Mouse (Mus musculus): Measurements from ENCODE around the gene Cd248. TPM values are rescaled to one million over a fixed set of nuclear protein-coding genes. Genes with fewer than 3 reads are reported as not detected.

The Cd248 gene
- polyA plus RNA-seq, 1 experiment from 2014 or later: 7.7 TPM

GRCm38 (mm10) chr19:5069978-5070377 lies 2.1 kb downstream of the Cd248 start:
- H3K36me3 ChIP-seq: no peaks in the 10 kb centered on the region
- peaks cover 71% of the 10 kb centered on the region for H3K4me1 ChIP-seq
- no peak overlapping the region for H3K27ac ChIP-seq
- peak overlapping the region; percentile 92 for H3K4me2 ChIP-seq
- ATAC-seq: no peak
- 0 out of 2 replicates have a peak overlapping the region, but pooled peaks have one; percentile 2 for H3K4me3 ChIP-seq
- H3K27me3 ChIP-seq (replicated peaks): peaks cover 65% of the 10 kb centered on the region
- no peak overlapping the region for H3K9ac ChIP-seq
- H3K9me3 ChIP-seq (replicated peaks): no peaks in the 10 kb centered on the region
- 66% methylated on average over 7 of the region's 7 CpGs for WGBS (ENCODE audit: insufficient replicate concordance)

DNA sequence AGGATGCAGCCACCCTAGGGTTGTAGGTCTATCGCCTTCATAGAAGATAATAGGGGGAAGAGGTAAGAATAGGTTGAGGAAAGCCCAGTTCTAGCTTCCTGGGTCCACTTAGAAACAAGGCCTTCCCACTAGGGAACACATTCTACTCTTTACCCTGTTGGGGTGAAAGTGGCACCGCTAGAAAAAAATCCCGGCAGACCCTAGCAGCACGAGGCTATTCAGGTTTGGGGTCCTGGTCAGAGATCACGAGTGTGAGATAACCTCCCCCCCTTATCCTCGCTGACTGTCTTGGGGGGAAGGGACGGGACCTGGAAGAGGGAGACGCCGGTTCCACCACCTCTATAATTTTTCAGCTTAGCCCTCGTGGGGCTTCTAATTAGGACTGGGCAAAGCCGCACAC lies 3.2 kb downstream of the Cd248 start:
- H3K27ac ChIP-seq: peak overlapping the region; percentile 64
- WGBS (ENCODE audit: insufficient replicate concordance): 14% methylated on average over 11 of the region's 11 CpGs
- H3K27me3 ChIP-seq (replicated peaks): peaks cover 76% of the 10 kb centered on the region
- no peak overlapping the region for H3K9ac ChIP-seq
- peak overlapping the region; percentile 57 for H3K4me3 ChIP-seq
- no peak for ATAC-seq
- H3K4me2 ChIP-seq: peak overlapping the region; percentile 92
- no peaks in the 10 kb centered on the region for H3K36me3 ChIP-seq
- H3K9me3 ChIP-seq (replicated peaks): no peaks in the 10 kb centered on the region
- peaks cover 64% of the 10 kb centered on the region for H3K4me1 ChIP-seq

DNA sequence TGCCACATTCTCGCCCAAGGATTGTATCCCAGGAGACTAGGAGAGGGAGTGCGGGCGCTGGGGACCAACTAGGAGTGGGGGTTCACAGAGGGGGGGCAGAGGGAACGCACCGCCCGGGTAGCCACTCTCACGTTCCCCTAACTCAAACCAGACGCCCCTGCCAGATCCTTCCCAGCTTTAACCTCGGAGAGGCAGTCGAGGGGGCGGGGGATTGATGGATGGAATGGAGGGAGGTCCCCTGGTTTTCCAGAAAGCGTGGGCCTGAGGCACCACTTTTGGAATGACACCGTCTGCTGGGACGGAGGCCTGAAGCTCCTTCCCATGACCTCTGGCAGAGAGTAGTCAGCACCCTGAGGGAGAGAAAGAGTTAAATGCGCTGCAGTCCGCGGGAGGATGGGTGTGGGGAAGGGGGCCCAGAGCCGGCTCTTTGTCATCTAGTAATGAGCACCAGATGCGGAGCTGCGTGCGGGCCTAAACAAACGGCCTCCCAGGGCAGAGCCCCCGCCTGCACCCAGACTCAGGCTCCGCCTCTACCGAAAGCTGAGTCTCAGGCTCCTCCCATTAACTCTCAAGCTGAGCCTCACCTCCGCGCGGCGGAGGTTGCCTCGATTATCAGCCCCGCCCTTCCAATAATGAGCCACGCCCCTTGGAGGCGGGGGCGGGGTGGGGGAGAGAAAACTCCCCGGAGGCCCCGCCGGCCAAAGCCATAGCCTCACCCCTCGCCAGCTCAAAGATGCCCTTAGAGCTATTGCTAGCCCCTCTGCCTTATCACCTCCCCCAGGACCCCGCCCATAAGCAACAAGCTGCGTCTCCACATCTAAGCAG lies 3.9 kb downstream of the Cd248 start:
- H3K27ac ChIP-seq: peak overlapping the region; percentile 64
- WGBS (ENCODE audit: insufficient replicate concordance): 4% methylated on average over 40 of the region's 40 CpGs
- peaks cover 63% of the 10 kb centered on the region for H3K4me1 ChIP-seq
- peaks cover 81% of the 10 kb centered on the region for H3K27me3 ChIP-seq (replicated peaks)
- peak overlapping the region; percentile 54 for H3K9ac ChIP-seq
- no peaks in the 10 kb centered on the region for H3K9me3 ChIP-seq (replicated peaks)
- peak overlapping the region; percentile 92 for H3K4me2 ChIP-seq
- ATAC-seq: peak; percentile 77
- H3K4me3 ChIP-seq: peak overlapping the region; percentile 57
- H3K36me3 ChIP-seq: no peaks in the 10 kb centered on the region

DNA sequence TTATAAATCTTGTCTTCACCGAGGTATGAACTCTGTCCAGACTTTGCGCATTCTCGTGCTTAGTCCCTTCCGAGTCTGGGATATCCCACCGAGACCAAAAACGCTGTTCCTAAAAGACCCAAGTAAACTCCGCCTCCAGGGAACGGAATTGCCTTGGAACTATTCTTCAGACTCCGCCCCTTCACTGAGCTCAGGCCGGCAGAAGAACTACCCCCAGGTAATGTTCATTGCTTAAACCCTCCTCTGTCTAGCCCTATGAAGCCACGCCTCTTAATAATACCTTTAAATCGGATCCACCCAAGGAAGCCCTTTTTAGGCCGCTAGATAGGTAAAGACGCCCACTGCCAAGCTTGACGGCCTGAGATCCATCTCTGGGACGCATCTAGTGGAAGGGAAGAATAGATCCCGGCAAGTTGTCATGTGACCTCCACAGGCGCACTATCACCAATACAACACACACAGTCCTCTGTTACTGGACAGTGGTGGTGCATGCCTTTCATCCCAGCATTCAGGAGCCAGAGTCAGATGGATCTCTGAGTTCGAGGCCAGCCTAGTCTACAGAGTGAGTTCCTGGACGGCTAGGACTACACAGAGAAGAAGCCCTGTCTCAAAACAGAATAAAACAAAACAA lies 4.6 kb downstream of the Cd248 start:
- Histone ChIP-seq H3K4me2 (peak overlapping the region; percentile 92), H3K4me1 (peaks cover 56% of the 10 kb centered on the region), H3K27ac (peak overlapping the region; percentile 64), H3K9me3 (replicated peaks) (no peaks in the 10 kb centered on the region), H3K4me3 (peak overlapping the region; percentile 57), H3K9ac (peak overlapping the region; percentile 54), H3K27me3 (replicated peaks) (peaks cover 74% of the 10 kb centered on the region), H3K36me3 (no peaks in the 10 kb centered on the region)
- peak; percentile 29; the same call in 1 of the 2 replicates for ATAC-seq
- WGBS (ENCODE audit: insufficient replicate concordance): 6% methylated on average over 20 of the region's 20 CpGs

DNA sequence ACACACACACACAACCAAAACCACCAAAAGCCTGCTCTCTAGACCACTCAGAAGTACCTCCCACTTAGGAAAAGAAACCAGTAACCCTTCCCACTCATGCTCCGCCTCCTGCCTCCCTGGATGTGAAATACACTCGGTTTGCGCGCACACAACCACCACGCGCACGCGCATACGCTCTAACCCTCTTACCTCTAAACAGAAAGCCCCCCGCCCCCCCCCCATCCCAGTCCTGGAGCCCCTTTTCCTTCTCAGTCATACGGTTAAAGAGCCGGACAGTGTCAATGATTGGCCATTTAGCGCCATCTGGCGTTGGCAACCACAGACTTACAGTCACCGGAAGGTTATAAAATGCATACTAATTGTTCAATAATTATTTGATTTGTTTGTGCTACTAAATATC lies 5.2 kb downstream of the Cd248 start:
- H3K36me3 ChIP-seq: no peaks in the 10 kb centered on the region
- H3K4me2 ChIP-seq: peak overlapping the region; percentile 92
- peak overlapping the region; percentile 57 for H3K4me3 ChIP-seq
- peaks cover 51% of the 10 kb centered on the region for H3K4me1 ChIP-seq
- ATAC-seq: peak; percentile 3; the same call in 1 of the 2 replicates
- peaks cover 69% of the 10 kb centered on the region for H3K27me3 ChIP-seq (replicated peaks)
- peak overlapping the region; percentile 14; the same call in 1 of the 2 replicates for H3K9ac ChIP-seq
- 2% methylated on average over 15 of the region's 15 CpGs for WGBS (ENCODE audit: insufficient replicate concordance)
- H3K9me3 ChIP-seq (replicated peaks): no peaks in the 10 kb centered on the region
- H3K27ac ChIP-seq: no peak overlapping the region

- ATAC-seq: no peak
- H3K36me3 ChIP-seq: no peaks in the 10 kb centered on the region
Measured at GRCm38 (mm10) chr19:5073518-5073917, 5.6 kb downstream of the Cd248 start.

GRCm38 (mm10) chr19:5079279-5079678 lies 11.4 kb downstream of the Cd248 start:
- no peaks in the 10 kb centered on the region for H3K9me3 ChIP-seq (replicated peaks)
- H3K27me3 ChIP-seq (replicated peaks): peaks cover 81% of the 10 kb centered on the region
- WGBS (ENCODE audit: insufficient replicate concordance): 85% methylated on average over 1 of the region's 1 CpGs

More at GRCm38 (mm10) chr19:5073518-5073917, 5.6 kb downstream of the Cd248 start:
- Histone ChIP-seq H3K4me3 (no peak overlapping the region), H3K4me2 (no peak overlapping the region), H3K9me3 (replicated peaks) (no peaks in the 10 kb centered on the region), H3K27me3 (replicated peaks) (peaks cover 69% of the 10 kb centered on the region), H3K27ac (no peak overlapping the region), H3K4me1 (peaks cover 46% of the 10 kb centered on the region), H3K9ac (no peak overlapping the region)
- 39% methylated on average over 5 of the region's 5 CpGs for WGBS (ENCODE audit: insufficient replicate concordance)

GRCm38 (mm10) chr19:5082005-5082404 lies 14.1 kb downstream of the Cd248 start:
- Histone ChIP-seq H3K36me3 (no peaks in the 10 kb centered on the region), H3K4me2 (no peak overlapping the region), H3K9ac (no peak overlapping the region), H3K9me3 (replicated peaks) (no peaks in the 10 kb centered on the region), H3K4me1 (peaks cover 13% of the 10 kb centered on the region), H3K27me3 (replicated peaks) (peaks cover 84% of the 10 kb centered on the region), H3K4me3 (no peak overlapping the region), H3K27ac (no peak overlapping the region)
- 45% methylated on average over 18 of the region's 18 CpGs for WGBS (ENCODE audit: insufficient replicate concordance)
- ATAC-seq: no peak

More at GRCm38 (mm10) chr19:5079279-5079678, 11.4 kb downstream of the Cd248 start:
- Histone ChIP-seq H3K4me2 (no peak overlapping the region), H3K4me3 (no peak overlapping the region), H3K36me3 (no peaks in the 10 kb centered on the region), H3K27ac (no peak overlapping the region), H3K4me1 (no peaks in the 10 kb centered on the region), H3K9ac (no peak overlapping the region)
- ATAC-seq: no peak

DNA sequence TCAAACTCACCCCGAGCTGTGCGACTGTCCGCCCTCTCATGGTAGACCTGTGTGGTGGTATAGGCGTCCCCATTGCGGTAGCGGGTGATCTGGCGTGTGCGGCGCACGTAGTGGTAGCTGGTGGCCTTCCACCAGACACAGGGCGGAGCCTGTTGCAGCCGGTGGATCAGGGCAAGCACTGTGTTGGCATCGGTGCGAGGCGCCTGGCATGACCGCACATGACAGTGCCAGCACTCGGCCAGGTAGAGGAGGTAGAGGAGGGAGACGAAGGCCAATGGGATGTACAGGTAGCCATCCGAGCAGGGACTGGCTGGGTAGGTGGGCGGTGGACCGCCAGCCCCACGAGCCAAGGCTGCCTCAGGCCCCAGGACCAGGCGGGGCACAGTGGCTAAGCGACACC lies 14.7 kb downstream of the Cd248 start:
- Histone ChIP-seq H3K9me3 (replicated peaks) (no peaks in the 10 kb centered on the region), H3K27ac (no peak overlapping the region), H3K4me3 (no peak overlapping the region), H3K36me3 (no peaks in the 10 kb centered on the region), H3K4me2 (no peak overlapping the region), H3K4me1 (peaks cover 19% of the 10 kb centered on the region), H3K9ac (no peak overlapping the region), H3K27me3 (replicated peaks) (peaks cover 88% of the 10 kb centered on the region)
- ATAC-seq: no peak
- WGBS (ENCODE audit: insufficient replicate concordance): 45% methylated on average over 24 of the region's 24 CpGs

DNA sequence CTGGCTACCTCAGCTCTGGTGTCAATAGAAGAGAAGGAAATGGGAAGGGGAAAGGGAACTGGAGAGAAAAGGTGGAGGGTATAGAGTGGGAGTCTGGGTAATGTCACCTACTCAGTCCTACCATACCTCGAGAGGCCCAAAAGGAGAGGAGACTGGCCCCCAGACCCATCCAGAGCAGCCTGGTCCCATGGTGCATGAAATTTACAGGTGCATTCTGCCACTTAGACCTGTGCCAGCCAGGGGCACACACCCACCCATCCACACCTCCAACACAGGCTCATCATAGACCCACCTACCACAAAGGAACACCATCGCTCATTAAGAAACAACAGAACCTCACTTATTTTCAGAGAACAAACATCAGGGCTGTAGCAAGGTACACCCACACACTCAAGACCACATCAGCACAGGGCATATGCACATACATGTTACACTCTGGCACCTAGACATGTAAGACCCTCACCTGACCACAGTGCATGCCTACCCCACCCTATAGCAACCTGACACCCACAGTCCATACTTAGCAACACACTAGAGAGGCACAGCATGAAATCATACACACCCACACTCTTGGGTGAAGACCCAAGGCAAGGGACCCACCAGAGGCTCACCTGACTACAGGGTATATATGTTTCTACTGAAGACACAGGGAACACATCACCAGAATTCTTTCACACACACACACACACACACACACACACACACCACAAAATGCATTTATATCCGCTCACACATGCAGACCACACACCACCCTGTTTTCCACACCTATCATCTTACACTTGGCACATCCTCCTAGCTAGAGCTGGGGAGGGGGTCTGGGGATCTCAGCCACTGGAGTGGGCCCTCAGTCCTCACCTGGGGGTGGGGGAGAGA lies 16.3 kb downstream of the Cd248 start:
- H3K4me2 ChIP-seq: peak overlapping the region; percentile 81; the same call in 1 of the 2 replicates
- no peak overlapping the region for H3K9ac ChIP-seq
- ATAC-seq: no peak
- H3K4me1 ChIP-seq: peaks cover 27% of the 10 kb centered on the region
- H3K9me3 ChIP-seq (replicated peaks): no peaks in the 10 kb centered on the region
- WGBS (ENCODE audit: insufficient replicate concordance): 57% methylated on average over 3 of the region's 3 CpGs
- no peaks in the 10 kb centered on the region for H3K36me3 ChIP-seq
- H3K4me3 ChIP-seq: peak overlapping the region; percentile 57; the same call in 1 of the 2 replicates
- H3K27me3 ChIP-seq (replicated peaks): peaks cover 81% of the 10 kb centered on the region
- H3K27ac ChIP-seq: no peak overlapping the region

- H3K4me1 ChIP-seq: peaks cover 31% of the 10 kb centered on the region
- peaks cover 75% of the 10 kb centered on the region for H3K27me3 ChIP-seq (replicated peaks)
- no peak overlapping the region for H3K9ac ChIP-seq
- H3K27ac ChIP-seq: no peak overlapping the region
- no peak for ATAC-seq
- H3K36me3 ChIP-seq: peaks cover 4% of the 10 kb centered on the region; the same call in 1 of the 2 replicates
- no peaks in the 10 kb centered on the region for H3K9me3 ChIP-seq (replicated peaks)
- H3K4me2 ChIP-seq: peak overlapping the region; percentile 81
- WGBS (ENCODE audit: insufficient replicate concordance): 5% methylated on average over 15 of the region's 15 CpGs
- H3K4me3 ChIP-seq: peak overlapping the region; percentile 57
Measured at GRCm38 (mm10) chr19:5084834-5085144, 16.9 kb downstream of the Cd248 start.
